Mouse (Mus musculus): ENCODE measurements around the gene Acr.

DNA sequence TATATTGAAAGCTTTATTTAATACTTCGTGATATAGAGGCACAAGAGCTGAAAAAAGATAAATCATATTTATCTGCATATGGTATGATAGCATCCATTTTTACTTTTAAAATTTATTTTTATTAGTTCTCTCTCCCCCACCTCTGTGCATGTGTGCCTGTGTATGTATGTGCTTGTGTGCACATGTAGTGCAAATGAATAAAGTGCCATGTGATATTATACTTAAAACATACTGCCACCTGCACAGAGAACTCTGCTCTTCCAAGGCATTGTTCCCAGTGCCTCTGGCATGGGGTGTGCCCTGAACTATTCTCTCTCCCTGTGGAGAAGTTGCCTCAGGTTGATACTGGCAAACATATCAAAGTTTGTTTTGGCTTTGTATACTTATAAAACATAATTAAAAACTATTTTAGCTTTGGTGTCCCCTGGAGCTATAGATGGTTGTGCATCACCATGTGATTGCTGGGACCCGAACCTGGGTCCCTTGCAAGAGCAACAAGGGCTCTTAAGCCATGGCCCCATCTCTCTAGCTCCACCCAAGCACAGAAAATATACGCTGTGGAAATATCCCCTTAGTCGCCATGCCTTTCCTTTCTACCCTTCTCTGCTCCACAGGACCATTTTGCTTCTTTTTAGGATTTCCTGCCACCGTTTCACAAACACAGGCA, 55.0 kb downstream of the Acr start:
- TF ChIP-seq CTCF (conservative IDR thresholded peaks at IDR 0.05; ENCODE audit: low read length) (no peak), NANOG (IDR thresholded peaks at IDR 0.05; ENCODE audit: borderline replicate concordance, low read length) (no peak)
